Mouse (Mus musculus) E14TG2a.4 (cell line): Measurements from ENCODE around the gene Vangl2.

Experiments
- CTCF ChIP-seq: conservative IDR thresholded peaks from 2 replicates; pipeline ENCODE4 v1.5.1; 2014; ENCODE audit warnings: low read length
- NANOG ChIP-seq: IDR thresholded peaks from 2 replicates; pipeline ENCODE4 v1.6.1; 2014; ENCODE audit warnings: borderline replicate concordance, low read length, mixed read lengths
- POU5F1 ChIP-seq: IDR thresholded peaks from 2 replicates; pipeline ENCODE4 v1.6.1; 2014; ENCODE audit warnings: low read length, borderline replicate concordance

GRCm38 (mm10) chr1:172010042-172010824, 18.0 kb downstream of the Vangl2 start:
- TF ChIP-seq CTCF (no peak), POU5F1 (no peak), NANOG (no peak)
